9 mouse cellular contexts compared by ENCODE assay signal in the genomic region with DNA sequence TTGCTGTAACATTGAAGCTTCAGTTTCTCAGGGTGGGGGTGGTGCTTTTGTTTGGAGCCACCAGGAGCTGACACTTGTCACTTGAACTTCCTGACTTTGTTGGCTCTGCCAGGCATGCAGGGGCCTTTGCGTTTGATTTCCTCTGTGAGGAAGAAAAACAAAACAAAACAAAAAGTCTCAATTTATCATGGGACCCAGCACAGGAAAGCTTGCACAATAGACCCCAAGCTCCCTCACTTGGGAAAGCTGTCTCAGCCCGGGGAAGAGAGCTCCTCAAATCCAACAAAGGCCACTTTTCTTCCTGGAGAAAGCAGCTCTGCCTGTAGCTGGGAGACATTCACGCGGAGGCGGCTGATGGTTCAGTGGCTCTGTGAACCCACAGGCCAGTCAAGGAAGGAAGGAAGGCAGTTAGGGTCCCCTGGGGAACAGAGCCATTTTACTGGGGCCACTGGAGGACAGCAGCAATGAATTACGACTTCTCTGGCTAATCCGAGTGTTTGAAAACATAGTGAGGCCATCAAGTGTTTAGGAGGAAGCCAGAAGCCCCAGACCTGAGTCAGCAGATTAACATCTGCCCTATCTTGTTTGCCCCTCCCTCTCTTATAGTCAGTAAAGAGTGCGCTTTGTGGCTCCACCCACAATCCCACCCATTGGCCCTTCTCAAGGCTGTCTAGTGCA. TPM values are rescaled to one million over a fixed set of nuclear protein-coding genes. Genes with fewer than 3 reads are reported as not detected.
DNase-seq lines count a peak whose midpoint lies in the region; ATAC-seq and TF ChIP-seq lines count a peak whose summit lies in the region.
"Had no signal": no experiment of that assay in that cellular context is flagged by ENCODE, and none has a peak within 500 bp of the region (broad histone marks: within the 10 kb centered on the region; RNA-seq: fewer than 3 reads in every experiment).

No protein-coding gene starts in this region.

- H3K9ac ChIP-seq in hindbrain, embryonic 13.5 days: no peak overlapping the region
- no peak overlapping the region for H3K9ac ChIP-seq in liver, adult 2 months (ENCODE audit: low read depth, low read length)
- no peak overlapping the region; the same call in 1 of the 2 replicates for H3K9ac ChIP-seq in neural tube, embryonic 11.5 days (ENCODE audit: low read length)

- H3K4me3 ChIP-seq in hindbrain, embryonic 13.5 days: no peak overlapping the region
- H3K4me3 ChIP-seq in liver, adult 2 months (ENCODE audit: insufficient read depth, low read depth, low read length): no peak overlapping the region
- H3K4me3 ChIP-seq in neural tube, embryonic 11.5 days (ENCODE audit: low read depth, low read length): no peak overlapping the region

- no peaks in the 10 kb centered on the region for H3K27me3 ChIP-seq in hindbrain, embryonic 13.5 days
- no peaks in the 10 kb centered on the region for H3K27me3 ChIP-seq in liver, adult 2 months (ENCODE audit: control insufficient read depth, insufficient read depth, low read length)
- no peaks in the 10 kb centered on the region for H3K27me3 ChIP-seq in neural tube, embryonic 11.5 days (ENCODE audit: control insufficient read depth, insufficient read depth, low read length)

- H3K79me2 ChIP-seq in liver, adult 2 months (ENCODE audit: control insufficient read depth, insufficient read depth, low read length): no peaks in the 10 kb centered on the region

- no peak for TF ChIP-seq CTCF in liver, adult 2 months (IDR thresholded peaks at IDR 0.05; ENCODE audit: low read depth, low read length)

- peak overlapping the region; percentile 74 for H3K27ac ChIP-seq in hindbrain, embryonic 13.5 days
- peak overlapping the region; percentile 79 for H3K27ac ChIP-seq in liver, adult 2 months (replicated peaks; ENCODE audit: insufficient read depth, low read depth, low read length)
- H3K27ac ChIP-seq in neural tube, embryonic 11.5 days (ENCODE audit: low read depth, low read length): peak overlapping the region; percentile 74

- no peaks in the 10 kb centered on the region for H3K9me3 ChIP-seq in hindbrain, embryonic 13.5 days
- H3K9me3 ChIP-seq in neural tube, embryonic 11.5 days (ENCODE audit: control insufficient read depth, low read length): no peaks in the 10 kb centered on the region

- peak; percentile 71 for DNase-seq in adrenal gland, adult 2 months
- no peak for DNase-seq in adrenal gland, postnatal 4 days (ENCODE audit: low spot score in 2 of 2)
- peak; percentile 50 for DNase-seq in embryo, embryonic 9.5 days (ENCODE audit: extremely low spot score)
- DNase-seq in liver, adult 2 months (ENCODE audit: extremely low read depth, low read depth, low spot score): peak; percentile 20
- peak; percentile 66 for DNase-seq in neural tube, embryonic 11.5 days (ENCODE audit: low spot score)
- DNase-seq in retina, postnatal 1 day: no peak
- DNase-seq in cerebellum, adult 9-10 months: no peak

- TF ChIP-seq POLR2A in liver, adult 2 months (IDR thresholded peaks at IDR 0.05; ENCODE audit: extremely low read depth, insufficient read depth, low read length): no peak

- peaks cover 33% of the 10 kb centered on the region for H3K4me1 ChIP-seq in hindbrain, embryonic 13.5 days (replicated peaks)
- peaks cover 2% of the 10 kb centered on the region; the same call in 1 of the 2 replicates for H3K4me1 ChIP-seq in liver, adult 2 months (ENCODE audit: control insufficient read depth, insufficient read depth, low read length)
- peaks cover 7% of the 10 kb centered on the region; the same call in 1 of the 2 replicates for H3K4me1 ChIP-seq in neural tube, embryonic 11.5 days (ENCODE audit: control insufficient read depth, insufficient read depth, low read length)

- no peaks in the 10 kb centered on the region for H3K36me3 ChIP-seq in hindbrain, embryonic 13.5 days
- no peaks in the 10 kb centered on the region for H3K36me3 ChIP-seq in liver, adult 2 months (ENCODE audit: control insufficient read depth, insufficient read depth, low read length)
- no peaks in the 10 kb centered on the region for H3K36me3 ChIP-seq in neural tube, embryonic 11.5 days (ENCODE audit: control insufficient read depth, insufficient read depth, low read length)

- no peak overlapping the region for H3K4me2 ChIP-seq in hindbrain, embryonic 13.5 days
- H3K4me2 ChIP-seq in neural tube, embryonic 11.5 days (ENCODE audit: low read depth): no peak overlapping the region

- 5% methylated on average over 8 of the region's 8 CpGs for WGBS in hindbrain, embryonic 13.5 days
- 39% methylated on average over 8 of the region's 8 CpGs for WGBS in liver, adult 2 months
- WGBS in neural tube, embryonic 11.5 days: 13% methylated on average over 8 of the region's 8 CpGs

- 0 out of 2 replicates have a peak, but pooled peaks have one; percentile 21 for ATAC-seq in hindbrain, embryonic 13.5 days (ENCODE audit: low FRiP score)
- ATAC-seq in neural tube, embryonic 11.5 days (ENCODE audit: insufficient read depth, low FRiP score, low TSS enrichment): peak; percentile 60

RNA-seq across cellular contexts. Expression of a gene that starts 15.3 kb away (rescaled TPM):
- total RNA-seq in adrenal gland, adult 2 months (2021): not detected
- 0.10 TPM in 1 of 2 replicates, not detected in the other for polyA plus RNA-seq in adrenal gland, adult 2 months (2012; rRNA removed)
- under 1 TPM; 0.39 to 0.93 TPM for total RNA-seq in adrenal gland, postnatal 4 days (2021)
- polyA plus RNA-seq in hindbrain, embryonic 13.5 days (2015; fragmentation: Nextera tagmentation; extraction: Ambion mirVana): 0.26 and 0.49 TPM in 2 replicates
- total RNA-seq in liver, adult 2 months (2014; rRNA removed): 0.09 TPM in 1 of 2 replicates, not detected in the other
- 0.04 TPM in 1 of 2 replicates, not detected in the other for polyA plus RNA-seq in liver, adult 2 months (2012; rRNA removed)
- 0.15 and 0.22 TPM in 2 replicates for polyA plus RNA-seq in neural tube, embryonic 11.5 days (2014; fragmentation: Nextera tagmentation; extraction: Ambion mirVana)
- total RNA-seq: left cerebral cortex, postnatal 10 days had no signal

Comparison
In these comparisons a context has a peak if more than half of its experiments do, and no peak if none do; other contexts are left out.
1. DNase-seq: peak in adrenal gland, adult 2 months (single experiment), embryo, embryonic 9.5 days (single experiment), liver, adult 2 months (single experiment) and neural tube, embryonic 11.5 days (single experiment); none in adrenal gland, postnatal 4 days (0 of 2), retina, postnatal 1 day (single experiment) and cerebellum, adult 9-10 months (single experiment).
2. Peak in every context shown above with its lines, with median percentiles within 50 percentile points of each other: H3K27ac ChIP-seq.